Mouse (Mus musculus): ENCODE data around the gene Mknk2. TPM values are rescaled to one million over a fixed set of nuclear protein-coding genes. Genes with fewer than 3 reads are reported as not detected.

Mknk2 gene
- polyA plus RNA-seq, 1 experiment from 2014 or later, result 70.8 TPM

- no peak overlapping the region for H3K27ac ChIP-seq
- no peaks in the 10 kb centered on the region for H3K36me3 ChIP-seq
- no peak for ATAC-seq (replicated peaks; ENCODE audit: insufficient number of reproducible peaks, insufficient read depth, low FRiP score, low read depth)
- H3K9ac ChIP-seq, result no peak overlapping the region
- no peak overlapping the region for H3K4me3 ChIP-seq
- H3K27me3 ChIP-seq, result no peaks in the 10 kb centered on the region
- 91% methylated on average over 4 of the region's 4 CpGs for WGBS
- H3K4me2 ChIP-seq, result no peak overlapping the region
- H3K4me1 ChIP-seq (replicated peaks), result peaks cover 70% of the 10 kb centered on the region
- no peaks in the 10 kb centered on the region for H3K9me3 ChIP-seq (replicated peaks)
Measured at GRCm38 (mm10) chr10:80625764-80626163, 52.1 kb downstream of the Mknk2 start.

- peak overlapping the region; percentile 94 for H3K9ac ChIP-seq
- H3K27me3 ChIP-seq, result no peaks in the 10 kb centered on the region
- ATAC-seq (replicated peaks; ENCODE audit: insufficient number of reproducible peaks, insufficient read depth, low FRiP score, low read depth), result no peak
- peak overlapping the region; percentile 78 for H3K4me2 ChIP-seq
- H3K9me3 ChIP-seq (replicated peaks), result no peaks in the 10 kb centered on the region
- peaks cover 52% of the 10 kb centered on the region for H3K4me1 ChIP-seq (replicated peaks)
- 12% methylated on average over 15 of the region's 15 CpGs for WGBS
- no peaks in the 10 kb centered on the region for H3K36me3 ChIP-seq
- peak overlapping the region; percentile 97 for H3K27ac ChIP-seq
- H3K4me3 ChIP-seq, result peak overlapping the region; percentile 90
Measured at GRCm38 (mm10) chr10:80623457-80624191, 54.3 kb downstream of the Mknk2 start.

- H3K9ac ChIP-seq, result peak within 1 kb of the TSS; percentile 94
- peak within 1 kb of the TSS; percentile 90 for H3K4me3 ChIP-seq
- peak within 1 kb of the TSS; percentile 78 for H3K4me2 ChIP-seq
- WGBS, result under 1% methylated on average over 66 of the region's 85 CpGs
- peaks cover 52% of the 10 kb centered on the region for H3K4me1 ChIP-seq (replicated peaks)
- no peaks in the 10 kb centered on the region for H3K27me3 ChIP-seq
- peak; percentile 1; the same call in 1 of the 2 replicates for ATAC-seq (replicated peaks; ENCODE audit: insufficient number of reproducible peaks, insufficient read depth, low FRiP score, low read depth)
- H3K36me3 ChIP-seq, result no peaks in the 10 kb centered on the region
- peak within 1 kb of the TSS; percentile 97 for H3K27ac ChIP-seq
- no peaks in the 10 kb centered on the region for H3K9me3 ChIP-seq (replicated peaks)
Measured at GRCm38 (mm10) chr10:80622661-80623456, 55.1 kb downstream of the Mknk2 start, which contains the start of gene Csnk1g2. Gene Csnk1g2 (plus strand): TSS chr10:80622838.

GRCm38 (mm10) chr10:80621940-80622660 lies 55.8 kb downstream of the Mknk2 start:
- H3K27me3 ChIP-seq, result no peaks in the 10 kb centered on the region
- H3K36me3 ChIP-seq, result no peaks in the 10 kb centered on the region
- H3K4me1 ChIP-seq (replicated peaks), result peaks cover 44% of the 10 kb centered on the region
- H3K4me2 ChIP-seq, result peak overlapping the region; percentile 67
- peak overlapping the region; percentile 90 for H3K4me3 ChIP-seq
- ATAC-seq (replicated peaks; ENCODE audit: insufficient number of reproducible peaks, insufficient read depth, low FRiP score, low read depth), result peak; percentile 97
- peak overlapping the region; percentile 53 for H3K9ac ChIP-seq
- WGBS, result under 1% methylated on average over 64 of the region's 64 CpGs
- no peaks in the 10 kb centered on the region for H3K9me3 ChIP-seq (replicated peaks)
- peak overlapping the region; percentile 97 for H3K27ac ChIP-seq

GRCm38 (mm10) chr10:80621690-80621939 lies 56.3 kb downstream of the Mknk2 start:
- Histone ChIP-seq H3K4me1 (replicated peaks) (peaks cover 41% of the 10 kb centered on the region), H3K27ac (peak overlapping the region; percentile 97), H3K9me3 (replicated peaks) (no peaks in the 10 kb centered on the region), H3K36me3 (no peaks in the 10 kb centered on the region), H3K9ac (peak overlapping the region; percentile 53), H3K27me3 (no peaks in the 10 kb centered on the region), H3K4me2 (peak overlapping the region; percentile 67), H3K4me3 (peak overlapping the region; percentile 90)
- 3% methylated on average over 9 of the region's 9 CpGs for whole genome bisulfite sequencing
- ATAC-seq (replicated peaks; ENCODE audit: insufficient number of reproducible peaks, insufficient read depth, low FRiP score, low read depth), result no peak

GRCm38 (mm10) chr10:80620796-80621689 lies 56.9 kb downstream of the Mknk2 start:
- no peaks in the 10 kb centered on the region for H3K27me3 ChIP-seq
- peak overlapping the region; percentile 53 for H3K9ac ChIP-seq
- H3K27ac ChIP-seq, result peak overlapping the region; percentile 97
- H3K4me3 ChIP-seq, result peak overlapping the region; percentile 90
- H3K9me3 ChIP-seq (replicated peaks), result no peaks in the 10 kb centered on the region
- peaks cover under 1% of the 10 kb centered on the region for H3K36me3 ChIP-seq
- peak overlapping the region; percentile 67 for H3K4me2 ChIP-seq
- WGBS, result 53% methylated on average over 16 of the region's 16 CpGs
- H3K4me1 ChIP-seq (replicated peaks), result peaks cover 37% of the 10 kb centered on the region
- ATAC-seq (replicated peaks; ENCODE audit: insufficient number of reproducible peaks, insufficient read depth, low FRiP score, low read depth), result no peak

- no peak overlapping the region for H3K4me3 ChIP-seq
- H3K27me3 ChIP-seq, result no peaks in the 10 kb centered on the region
- no peak overlapping the region for H3K27ac ChIP-seq
- no peak overlapping the region for H3K4me2 ChIP-seq
- 83% methylated on average over 9 of the region's 9 CpGs for WGBS
- H3K9ac ChIP-seq, result no peak overlapping the region
- H3K4me1 ChIP-seq (replicated peaks), result peaks cover 31% of the 10 kb centered on the region
- no peaks in the 10 kb centered on the region for H3K9me3 ChIP-seq (replicated peaks)
- H3K36me3 ChIP-seq, result peaks cover 8% of the 10 kb centered on the region
- ATAC-seq (replicated peaks; ENCODE audit: insufficient number of reproducible peaks, insufficient read depth, low FRiP score, low read depth), result no peak
Measured at GRCm38 (mm10) chr10:80620365-80620764, 57.5 kb downstream of the Mknk2 start.

- no peaks in the 10 kb centered on the region for H3K27me3 ChIP-seq
- no peaks in the 10 kb centered on the region for H3K9me3 ChIP-seq (replicated peaks)
- H3K4me1 ChIP-seq (replicated peaks), result peaks cover 24% of the 10 kb centered on the region
- 34% methylated on average over 8 of the region's 8 CpGs for WGBS
- no peak overlapping the region for H3K4me2 ChIP-seq
- ATAC-seq (replicated peaks; ENCODE audit: insufficient number of reproducible peaks, insufficient read depth, low FRiP score, low read depth), result no peak
- peaks cover 15% of the 10 kb centered on the region for H3K36me3 ChIP-seq
- H3K4me3 ChIP-seq, result no peak overlapping the region
- no peak overlapping the region for H3K9ac ChIP-seq
- H3K27ac ChIP-seq, result no peak overlapping the region
Measured at GRCm38 (mm10) chr10:80619465-80620244, 58.3 kb downstream of the Mknk2 start.

GRCm38 (mm10) chr10:80618181-80618580 lies 59.7 kb downstream of the Mknk2 start:
- Histone ChIP-seq H3K36me3 (peaks cover 27% of the 10 kb centered on the region), H3K27ac (peak overlapping the region; percentile 49), H3K4me3 (no peak overlapping the region), H3K9ac (no peak overlapping the region), H3K27me3 (no peaks in the 10 kb centered on the region), H3K4me2 (no peak overlapping the region), H3K4me1 (replicated peaks) (peaks cover 9% of the 10 kb centered on the region), H3K9me3 (replicated peaks) (no peaks in the 10 kb centered on the region)
- ATAC-seq (replicated peaks; ENCODE audit: insufficient number of reproducible peaks, insufficient read depth, low FRiP score, low read depth), result no peak
- WGBS, result 36% methylated on average over 9 of the region's 9 CpGs

Data from heart, embryonic 15.5 days (tissue).